Mouse (Mus musculus) myocyte (in vitro differentiated cells): ENCODE data around the gene Ipo11. TPM values are rescaled to one million over a fixed set of nuclear protein-coding genes. Genes with fewer than 3 reads are reported as not detected.
A peak's percentile ranks its signal among the peaks of the same experiment; 100 is the strongest.

Experiments used
- H3K27me3 ChIP-seq: one replicate; pipeline ENCODE4 v1.6.1; 2011; ENCODE audit not compliant: control insufficient read depth, insufficient read depth, insufficient read length
- H3K36me3 ChIP-seq: one replicate; pipeline ENCODE4 v1.6.1; 2011; ENCODE audit not compliant: control insufficient read depth, insufficient read depth
- H3K4me2 ChIP-seq: one replicate; pipeline ENCODE4 v1.6.1; 2011; ENCODE audit warnings: low read depth, control low read depth
- H3K4me3 ChIP-seq: one replicate; pipeline ENCODE4 v1.5.1; 2011; ENCODE audit warnings: mild to moderate bottlenecking, control low read depth, moderate library complexity
- H3K79me2 ChIP-seq: one replicate; pipeline ENCODE4 v1.6.1; 2011; ENCODE audit not compliant: control insufficient read depth, insufficient read depth
- H3ac ChIP-seq: one replicate; pipeline ENCODE4 v1.6.1; 2011; ENCODE audit not compliant: control insufficient read depth, insufficient read length
- CEBPB ChIP-seq: IDR thresholded peaks from 2 replicates; pipeline ENCODE4 v1.6.1; 2011; ENCODE audit warnings: mild to moderate bottlenecking, moderate library complexity; ENCODE audit not compliant: poor library complexity, insufficient read depth, severe bottlenecking
- E2F4 ChIP-seq: IDR thresholded peaks from one replicate; pipeline ENCODE4 v1.6.1; 2011; ENCODE audit warnings: mild to moderate bottlenecking, control low read depth, moderate library complexity; ENCODE audit not compliant: insufficient read depth
- MAX ChIP-seq: IDR thresholded peaks from one replicate; pipeline ENCODE4 v1.6.1; 2011; ENCODE audit warnings: low read depth, mild to moderate bottlenecking, control low read depth
- MYOD1 ChIP-seq, 3 experiments: IDR thresholded peaks; one replicate each; pipeline ENCODE4 v1.6.1; 2011; ENCODE audit warnings: control low read depth in 2 of 3, low read depth in 2 of 3, mild to moderate bottlenecking in 2 of 3, moderate library complexity in 1 of 3; ENCODE audit not compliant: insufficient read length in 2 of 3, control insufficient read depth in 1 of 3
- MYOG ChIP-seq, 3 experiments: IDR thresholded peaks; one replicate each; pipeline ENCODE4 v1.6.1; 2011; ENCODE audit warnings: control low read depth in 2 of 3, low read depth in 2 of 3, mild to moderate bottlenecking in 2 of 3; ENCODE audit not compliant: insufficient read length in 2 of 3, control insufficient read depth in 1 of 3, insufficient read depth in 1 of 3
- POLR2A ChIP-seq: IDR thresholded peaks from one replicate; pipeline ENCODE4 v1.6.1; 2011; ENCODE audit warnings: low read depth, mild to moderate bottlenecking, control low read depth, moderate library complexity; ENCODE audit not compliant: insufficient read length
- POLR2AphosphoS2 ChIP-seq: IDR thresholded peaks from one replicate; pipeline ENCODE4 v1.6.1; 2011; ENCODE audit warnings: low read depth, control low read depth; ENCODE audit not compliant: insufficient read length
- REST ChIP-seq: IDR thresholded peaks from one replicate; pipeline ENCODE4 v1.6.1; 2011; ENCODE audit warnings: mild to moderate bottlenecking, control low read depth, moderate library complexity; ENCODE audit not compliant: insufficient read depth, insufficient read length
- SRF ChIP-seq: IDR thresholded peaks from one replicate; pipeline ENCODE4 v1.6.1; 2011; ENCODE audit warnings: low read depth; ENCODE audit not compliant: control insufficient read depth, insufficient read length
- TCF12 ChIP-seq: IDR thresholded peaks from one replicate; pipeline ENCODE4 v1.6.1; 2011; ENCODE audit warnings: mild to moderate bottlenecking, control low read depth; ENCODE audit not compliant: poor library complexity, insufficient read depth, severe bottlenecking
- TCF3 ChIP-seq: IDR thresholded peaks from one replicate; pipeline ENCODE4 v1.6.1; 2011; ENCODE audit warnings: low read depth, control low read depth; ENCODE audit not compliant: insufficient read length
- USF1 ChIP-seq: IDR thresholded peaks from one replicate; pipeline ENCODE4 v1.6.1; 2011; ENCODE audit warnings: low read depth, mild to moderate bottlenecking, control low read depth, moderate library complexity
- polyA plus RNA-seq: library from polyadenylated mRNA; unstranded; fragments of >200 nt; fragmentation: generic; extraction: Trizol; gene quantifications from one replicate; pipeline ENCODE4 v1.2.1, GENCODE M21; 2012; ENCODE audit warnings: missing spikeins

The Ipo11 gene
- polyA plus RNA-seq = 10.4 TPM

DNA sequence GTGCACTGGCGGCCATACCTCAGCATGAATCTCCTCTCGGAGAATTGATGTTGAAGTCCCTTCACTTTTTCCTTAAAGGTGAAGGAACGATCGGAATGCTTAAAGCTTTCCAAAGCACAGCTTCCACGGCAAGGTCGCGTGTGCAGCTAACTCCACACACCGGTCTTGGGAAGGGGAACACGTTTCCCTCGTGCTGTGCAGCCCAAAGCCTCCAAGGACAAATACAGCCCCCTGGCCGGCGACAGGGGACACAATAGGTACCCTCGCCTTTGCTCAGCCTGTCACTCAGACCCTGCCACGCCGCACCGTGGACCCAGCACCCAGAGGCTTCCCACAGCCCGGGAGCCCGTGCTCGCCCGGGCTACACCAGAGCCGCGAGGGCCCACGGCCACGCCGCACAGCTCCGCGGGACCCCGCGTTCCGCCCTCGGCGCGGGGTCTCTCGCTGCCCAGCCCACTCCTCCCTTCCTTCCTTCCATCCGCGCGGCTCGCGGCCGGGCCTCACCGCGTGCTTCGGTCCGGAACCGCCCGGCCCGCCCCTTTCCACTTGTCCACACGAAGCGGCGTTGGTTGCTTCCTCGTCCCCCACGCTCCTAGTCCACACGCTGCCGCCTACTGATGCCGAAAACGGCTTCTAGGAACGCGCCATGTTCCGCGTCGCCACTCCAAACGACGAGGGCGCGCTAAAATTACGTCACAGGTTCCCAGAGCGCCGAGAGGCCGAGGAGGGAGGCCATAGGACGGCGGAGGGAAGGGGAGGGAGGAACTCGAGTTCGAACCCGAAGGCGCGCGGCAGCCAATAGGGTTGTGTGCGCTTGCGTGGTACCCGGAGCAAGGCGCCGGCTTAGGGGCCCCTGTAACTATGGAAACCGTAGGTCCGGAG lies at the start of gene Ipo11:
Gene Ipo11 (minus strand): TSS at position 703 of the 882 bp plus-strand sequence.
- Histone ChIP-seq H3K36me3 (no peaks in the 10 kb centered on the region), H3K27me3 (no peaks in the 10 kb centered on the region), H3K4me2 (peak within 1 kb of the TSS; percentile 97), H3K4me3 (peak within 1 kb of the TSS; percentile 80), H3ac (peak within 1 kb of the TSS; percentile 47), H3K79me2 (peaks cover 50% of the 10 kb centered on the region)
- no peak for TF ChIP-seq REST
- peak; percentile 72 for TF ChIP-seq POLR2A
- no peak for TF ChIP-seq MYOD1 (IDR thresholded peaks at IDR 0.05; ENCODE audit: control insufficient read depth in 1 of 3, insufficient read length in 2 of 3, low read depth in 2 of 3)
- no peak for TF ChIP-seq CEBPB
- TF ChIP-seq TCF3 = no peak
- no peak for TF ChIP-seq USF1
- no peak for TF ChIP-seq MAX
- no peak for TF ChIP-seq MYOG (IDR thresholded peaks at IDR 0.05; ENCODE audit: control insufficient read depth in 1 of 3, insufficient read depth in 1 of 3, insufficient read length in 2 of 3, low read depth in 2 of 3)
- peak; percentile 92 for TF ChIP-seq E2F4
- TF ChIP-seq POLR2AphosphoS2 = peak; percentile 53
- TF ChIP-seq TCF12 = no peak
- peak; percentile 24 for TF ChIP-seq SRF

DNA sequence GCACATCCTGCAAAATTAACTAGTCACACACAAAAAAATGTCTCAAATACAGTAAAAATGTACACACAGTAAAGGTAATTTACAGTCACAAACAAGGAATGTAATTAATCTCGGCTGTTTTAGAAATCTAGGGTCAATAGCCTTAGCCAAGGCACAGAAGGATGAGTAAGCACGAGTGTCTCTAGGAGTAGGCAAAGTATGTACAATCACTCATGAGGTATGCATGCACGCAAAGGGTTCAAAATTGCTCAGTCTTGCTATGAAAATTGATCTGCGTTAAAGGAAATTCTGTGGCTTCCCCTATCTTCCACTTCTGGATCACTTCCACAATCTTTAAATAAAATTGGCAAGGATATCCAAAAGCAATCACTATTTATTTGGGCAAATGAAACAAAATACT lies 24.7 kb upstream of the Ipo11 start:
- Histone ChIP-seq H3K4me2 (no peak overlapping the region), H3K4me3 (no peak overlapping the region), H3ac (no peak overlapping the region), H3K27me3 (no peaks in the 10 kb centered on the region), H3K36me3 (peaks cover 58% of the 10 kb centered on the region), H3K79me2 (no peaks in the 10 kb centered on the region)
- TF ChIP-seq CEBPB = no peak
- TF ChIP-seq TCF12 = no peak
- no peak for TF ChIP-seq TCF3
- no peak for TF ChIP-seq MYOD1 (IDR thresholded peaks at IDR 0.05; ENCODE audit: control insufficient read depth in 1 of 3, insufficient read length in 2 of 3, low read depth in 2 of 3)
- no peak for TF ChIP-seq MYOG (IDR thresholded peaks at IDR 0.05; ENCODE audit: control insufficient read depth in 1 of 3, insufficient read depth in 1 of 3, insufficient read length in 2 of 3, low read depth in 2 of 3)
- TF ChIP-seq USF1 = no peak

DNA sequence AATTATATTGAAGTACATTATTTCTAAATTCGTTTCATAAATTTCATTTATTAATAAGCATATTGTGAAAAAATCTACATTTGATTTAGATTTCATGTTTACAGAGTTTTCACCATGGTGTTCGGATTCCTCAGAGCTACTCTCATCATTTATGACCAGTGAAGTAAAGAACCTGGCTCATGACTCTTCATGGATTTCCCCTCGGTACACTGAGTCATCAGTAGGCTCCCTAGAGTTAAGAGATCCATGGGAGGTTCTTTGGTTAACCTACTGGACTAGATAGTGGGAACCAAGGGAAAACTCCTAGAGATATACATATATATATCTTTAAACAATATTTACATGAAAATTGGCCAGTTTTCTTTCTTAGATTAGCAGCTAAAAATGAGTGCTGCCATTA lies 23.8 kb upstream of the Ipo11 start:
- H3K27me3 ChIP-seq = no peaks in the 10 kb centered on the region
- no peaks in the 10 kb centered on the region for H3K79me2 ChIP-seq
- H3K4me3 ChIP-seq = no peak overlapping the region
- H3K4me2 ChIP-seq = no peak overlapping the region
- no peak overlapping the region for H3ac ChIP-seq
- H3K36me3 ChIP-seq = peaks cover 64% of the 10 kb centered on the region
- TF ChIP-seq USF1 (no peak), REST (no peak), TCF3 (no peak), E2F4 (no peak), SRF (no peak), MAX (no peak), POLR2AphosphoS2 (no peak)

DNA sequence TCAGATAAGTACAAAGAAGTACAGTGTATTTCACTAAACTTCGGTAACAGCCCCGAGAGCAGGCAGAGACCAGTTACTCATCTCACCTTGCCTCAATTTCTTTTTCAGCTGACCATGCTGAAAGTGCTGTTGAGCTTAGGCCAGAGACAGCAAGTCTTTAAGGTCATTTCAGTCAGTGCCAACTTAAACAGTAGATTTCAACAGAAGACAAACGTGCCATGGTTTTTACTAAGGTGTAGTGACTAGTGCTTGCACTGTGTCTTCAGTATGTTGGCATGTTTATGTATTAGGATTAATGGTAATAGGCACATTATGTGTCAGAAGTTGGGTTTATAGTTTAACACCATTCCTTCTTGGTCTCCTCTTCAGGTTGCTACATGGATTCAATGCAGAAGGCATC lies 21.5 kb upstream of the Ipo11 start:
- TF ChIP-seq USF1 = no peak
- no peak for TF ChIP-seq TCF12
- TF ChIP-seq E2F4 = no peak
- no peak for TF ChIP-seq POLR2A
- no peak for TF ChIP-seq MYOD1 (IDR thresholded peaks at IDR 0.05; ENCODE audit: control insufficient read depth in 1 of 3, insufficient read length in 2 of 3, low read depth in 2 of 3)
- TF ChIP-seq MYOG (IDR thresholded peaks at IDR 0.05; ENCODE audit: control insufficient read depth in 1 of 3, insufficient read depth in 1 of 3, insufficient read length in 2 of 3, low read depth in 2 of 3) = no peak
- no peak for TF ChIP-seq POLR2AphosphoS2
- no peak for TF ChIP-seq REST
- TF ChIP-seq MAX = no peak
- TF ChIP-seq TCF3 = no peak
- no peak for TF ChIP-seq SRF
- TF ChIP-seq CEBPB = no peak
- no peak overlapping the region for H3K4me3 ChIP-seq
- H3K4me2 ChIP-seq = no peak overlapping the region
- peaks cover 63% of the 10 kb centered on the region for H3K36me3 ChIP-seq
- no peaks in the 10 kb centered on the region for H3K79me2 ChIP-seq
- no peaks in the 10 kb centered on the region for H3K27me3 ChIP-seq
- H3ac ChIP-seq = no peak overlapping the region

DNA sequence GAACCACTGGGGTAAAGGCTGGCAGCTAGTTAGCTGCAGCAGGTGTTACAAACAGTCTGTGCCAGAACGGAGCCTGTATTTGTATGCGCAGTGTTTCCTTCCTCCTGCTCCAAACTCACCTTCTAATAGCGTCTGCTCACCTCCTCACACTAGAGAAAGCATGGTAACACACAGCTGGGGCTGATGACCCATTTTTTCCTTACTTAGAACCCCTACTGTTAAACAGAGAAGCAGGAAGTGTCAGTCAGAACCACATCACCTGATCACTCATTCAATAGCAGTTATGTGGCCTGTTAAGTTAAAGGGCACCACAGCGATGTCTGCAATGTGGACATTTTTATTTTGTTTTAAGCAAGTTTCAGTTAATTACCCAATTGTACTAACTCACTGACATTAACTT lies 20.8 kb upstream of the Ipo11 start:
- H3K4me2 ChIP-seq = no peak overlapping the region
- H3K36me3 ChIP-seq = peaks cover 61% of the 10 kb centered on the region
- no peaks in the 10 kb centered on the region for H3K79me2 ChIP-seq
- H3K27me3 ChIP-seq = no peaks in the 10 kb centered on the region
- H3ac ChIP-seq = no peak overlapping the region
- H3K4me3 ChIP-seq = no peak overlapping the region
- TF ChIP-seq USF1 (no peak), MAX (no peak), MYOG (IDR thresholded peaks at IDR 0.05; ENCODE audit: control insufficient read depth in 1 of 3, insufficient read depth in 1 of 3, insufficient read length in 2 of 3, low read depth in 2 of 3) (no peak), SRF (no peak), REST (no peak), E2F4 (no peak), TCF12 (no peak), TCF3 (no peak), POLR2A (no peak), MYOD1 (IDR thresholded peaks at IDR 0.05; ENCODE audit: control insufficient read depth in 1 of 3, insufficient read length in 2 of 3, low read depth in 2 of 3) (no peak), POLR2AphosphoS2 (no peak)
